Mouse (Mus musculus): ENCODE results near the gene Fmnl2. TPM values are rescaled to one million over a fixed set of nuclear protein-coding genes. Genes with fewer than 3 reads are reported as not detected.

The Fmnl2 gene
- polyA plus RNA-seq, 2 experiments, result 12.6 to 27.2 TPM

DNA sequence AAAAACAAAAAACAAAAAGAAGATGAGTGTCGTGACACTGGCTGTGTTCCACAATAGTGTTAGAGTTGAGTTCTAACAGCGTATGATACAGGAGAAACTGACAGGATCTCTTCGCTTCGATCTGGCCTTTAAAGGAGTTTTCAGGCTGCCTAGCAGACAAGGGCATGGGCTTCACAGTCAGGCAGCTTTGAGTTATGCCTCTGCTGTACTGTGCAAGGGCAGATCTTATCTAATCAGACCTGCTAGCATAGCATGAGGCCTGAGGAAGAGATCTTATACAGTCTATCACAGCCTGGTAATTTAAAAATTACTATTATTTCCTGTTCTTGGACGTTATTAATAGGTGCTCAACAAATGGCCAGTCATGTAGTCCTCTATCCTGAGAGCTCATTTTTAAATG, 86.9 kb downstream of the Fmnl2 start:
- no peaks in the 10 kb centered on the region for H3K9me3 ChIP-seq (ENCODE audit: control insufficient read depth, low read length)
- WGBS, result 84% methylated on average over 5 of the region's 5 CpGs
- no peak overlapping the region for H3K9ac ChIP-seq (ENCODE audit: low read depth, low read length, severe bottlenecking)
- ATAC-seq (ENCODE audit: low FRiP score, low read depth) (no peak), DNase-seq (ENCODE audit: low spot score) (no peak)
- H3K4me3 ChIP-seq (replicated peaks; ENCODE audit: low read length), result no peak overlapping the region
- H3K4me1 ChIP-seq (ENCODE audit: control insufficient read depth, insufficient read depth, low read length), result peaks cover 24% of the 10 kb centered on the region
- H3K36me3 ChIP-seq (ENCODE audit: control insufficient read depth, insufficient read depth, low read length), result no peaks in the 10 kb centered on the region
- no peaks in the 10 kb centered on the region for H3K27me3 ChIP-seq (ENCODE audit: control insufficient read depth, insufficient read depth, low read length)
- no peak for TF ChIP-seq POLR2A (IDR thresholded peaks at IDR 0.05; ENCODE audit: borderline replicate concordance, extremely low read depth, insufficient read depth, insufficient read length)
- no peak overlapping the region for H3K27ac ChIP-seq (replicated peaks; ENCODE audit: low read depth, low read length)
- no peak overlapping the region for H3K4me2 ChIP-seq (replicated peaks; ENCODE audit: low read depth, low read length, severe bottlenecking)

DNA sequence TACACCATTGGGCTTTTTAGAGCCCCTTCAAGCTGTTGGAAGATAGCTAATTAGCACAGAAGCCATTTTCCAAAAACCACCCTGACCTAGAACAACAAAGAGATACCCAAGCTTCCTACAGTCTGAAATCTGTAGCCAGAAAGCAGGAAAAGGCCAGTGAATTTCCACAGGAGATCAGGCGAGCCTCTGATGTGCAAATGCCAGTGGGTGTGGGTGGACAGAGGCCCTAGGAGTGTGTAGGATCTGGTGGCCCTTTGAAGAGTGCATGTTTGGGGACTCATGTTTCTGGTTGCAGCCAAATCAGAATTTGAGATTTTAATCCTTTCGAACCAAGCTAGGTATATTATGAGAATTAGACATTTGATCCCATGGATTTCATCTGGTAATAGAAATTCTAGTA, 88.4 kb downstream of the Fmnl2 start:
- no peaks in the 10 kb centered on the region for H3K27me3 ChIP-seq (ENCODE audit: control insufficient read depth, insufficient read depth, low read length)
- H3K36me3 ChIP-seq (ENCODE audit: control insufficient read depth, insufficient read depth, low read length), result no peaks in the 10 kb centered on the region
- H3K9me3 ChIP-seq (ENCODE audit: control insufficient read depth, low read length), result no peaks in the 10 kb centered on the region
- H3K4me3 ChIP-seq (replicated peaks; ENCODE audit: low read length), result no peak overlapping the region
- H3K4me2 ChIP-seq (replicated peaks; ENCODE audit: low read depth, low read length, severe bottlenecking), result no peak overlapping the region
- ATAC-seq (ENCODE audit: low FRiP score, low read depth), result no peak
- H3K27ac ChIP-seq (replicated peaks; ENCODE audit: low read depth, low read length), result no peak overlapping the region
- TF ChIP-seq POLR2A (IDR thresholded peaks at IDR 0.05; ENCODE audit: borderline replicate concordance, extremely low read depth, insufficient read depth, insufficient read length), result no peak
- no peak for DNase-seq (ENCODE audit: low spot score)
- peaks cover 32% of the 10 kb centered on the region for H3K4me1 ChIP-seq (ENCODE audit: control insufficient read depth, insufficient read depth, low read length)
- H3K9ac ChIP-seq (ENCODE audit: low read depth, low read length, severe bottlenecking), result no peak overlapping the region
- WGBS, result 48% methylated on average over 2 of the region's 2 CpGs

DNA sequence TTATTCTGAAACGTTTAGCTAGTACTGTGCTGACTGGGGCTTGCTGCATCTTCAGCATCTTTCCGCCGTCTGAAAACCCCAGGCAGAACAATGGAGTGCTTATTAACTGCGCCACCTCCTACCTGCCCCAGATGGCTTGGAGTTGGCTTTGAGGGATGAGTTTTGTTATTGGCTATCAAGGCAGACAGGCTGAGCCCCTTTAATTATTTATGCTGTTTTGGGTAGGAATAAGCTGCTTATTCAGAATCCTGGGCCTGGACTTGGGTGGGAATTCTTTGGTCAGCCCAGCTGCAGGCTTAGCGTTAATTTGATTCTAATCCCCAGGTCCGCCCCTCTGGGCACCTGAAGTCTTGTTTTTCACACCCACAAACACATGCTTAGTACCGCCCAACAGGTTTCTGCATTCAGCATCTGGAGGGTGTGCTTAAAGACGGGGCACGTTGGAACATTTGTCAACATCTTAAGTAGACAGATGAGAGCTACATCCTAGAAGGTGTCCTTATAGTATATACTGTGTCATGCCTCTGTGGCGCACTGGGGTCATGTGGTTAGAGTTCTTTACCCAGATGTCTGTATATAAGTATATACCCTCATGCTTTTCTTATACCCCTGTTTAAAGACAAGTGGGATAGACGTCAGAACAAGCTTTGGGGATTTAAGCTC, 89.0 kb downstream of the Fmnl2 start:
- DNase-seq (ENCODE audit: low spot score) (no peak), ATAC-seq (ENCODE audit: low FRiP score, low read depth) (no peak)

DNA sequence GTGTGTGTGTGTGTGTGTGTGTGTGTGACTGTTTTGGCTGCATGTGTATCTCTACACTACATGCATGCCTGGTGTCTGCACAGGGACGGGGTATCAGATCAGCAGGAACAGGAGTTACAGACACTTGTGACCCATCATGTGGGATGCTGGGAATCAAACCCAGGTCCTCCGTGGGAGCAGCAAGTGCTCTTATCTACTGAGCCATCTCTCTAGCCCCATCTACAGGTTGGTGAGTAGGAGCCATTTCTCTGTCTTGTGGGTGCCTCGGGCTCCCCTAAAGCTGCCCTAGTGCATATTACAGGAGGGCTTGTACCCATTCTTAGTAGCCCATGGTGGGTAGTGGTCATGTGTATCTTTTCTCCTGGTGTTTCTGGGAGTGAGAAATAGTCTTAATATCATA, 90.7 kb downstream of the Fmnl2 start:
- 94% methylated on average over 3 of the region's 3 CpGs for WGBS
- Histone ChIP-seq H3K9me3 (ENCODE audit: control insufficient read depth, low read length) (no peaks in the 10 kb centered on the region), H3K36me3 (ENCODE audit: control insufficient read depth, insufficient read depth, low read length) (no peaks in the 10 kb centered on the region)

More for the DNA sequence above, 89.0 kb downstream of the Fmnl2 start:
- H3K9ac ChIP-seq (ENCODE audit: low read depth, low read length, severe bottlenecking), result no peak overlapping the region
- H3K4me1 ChIP-seq (ENCODE audit: control insufficient read depth, insufficient read depth, low read length), result peaks cover 32% of the 10 kb centered on the region
- no peak for TF ChIP-seq POLR2A (IDR thresholded peaks at IDR 0.05; ENCODE audit: borderline replicate concordance, extremely low read depth, insufficient read depth, insufficient read length)
- no peaks in the 10 kb centered on the region for H3K9me3 ChIP-seq (ENCODE audit: control insufficient read depth, low read length)
- WGBS, result 45% methylated on average over 11 of the region's 11 CpGs
- no peaks in the 10 kb centered on the region for H3K27me3 ChIP-seq (ENCODE audit: control insufficient read depth, insufficient read depth, low read length)
- H3K4me3 ChIP-seq (replicated peaks; ENCODE audit: low read length), result no peak overlapping the region
- H3K36me3 ChIP-seq (ENCODE audit: control insufficient read depth, insufficient read depth, low read length), result no peaks in the 10 kb centered on the region
- no peak overlapping the region for H3K27ac ChIP-seq (replicated peaks; ENCODE audit: low read depth, low read length)
- H3K4me2 ChIP-seq (replicated peaks; ENCODE audit: low read depth, low read length, severe bottlenecking), result no peak overlapping the region

DNA sequence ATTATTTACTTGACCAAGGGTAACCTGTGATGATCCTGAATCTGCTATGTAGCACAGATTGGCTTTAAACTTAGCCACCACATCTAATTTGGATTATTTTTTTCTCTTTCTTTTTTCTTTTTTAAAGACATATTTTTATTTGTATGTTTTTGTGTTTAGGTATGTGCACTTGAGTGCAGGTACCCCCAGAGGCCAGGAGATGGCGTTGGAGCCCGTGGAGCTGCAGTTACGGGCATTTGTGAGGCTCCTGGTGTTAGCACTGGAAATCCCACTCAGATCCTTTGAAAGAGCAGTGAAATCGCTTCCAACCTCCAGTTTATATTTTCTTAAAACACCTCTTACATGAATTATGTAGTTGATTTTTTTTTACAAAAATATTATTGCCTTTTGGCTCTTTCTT, 91.9 kb downstream of the Fmnl2 start:
- Histone ChIP-seq H3K4me1 (ENCODE audit: control insufficient read depth, insufficient read depth, low read length) (peaks cover 35% of the 10 kb centered on the region), H3K9me3 (ENCODE audit: control insufficient read depth, low read length) (no peaks in the 10 kb centered on the region), H3K27me3 (ENCODE audit: control insufficient read depth, insufficient read depth, low read length) (no peaks in the 10 kb centered on the region), H3K36me3 (ENCODE audit: control insufficient read depth, insufficient read depth, low read length) (no peaks in the 10 kb centered on the region), H3K4me3 (replicated peaks; ENCODE audit: low read length) (no peak overlapping the region), H3K4me2 (replicated peaks; ENCODE audit: low read depth, low read length, severe bottlenecking) (no peak overlapping the region), H3K9ac (ENCODE audit: low read depth, low read length, severe bottlenecking) (no peak overlapping the region), H3K27ac (replicated peaks; ENCODE audit: low read depth, low read length) (no peak overlapping the region)
- no peak for TF ChIP-seq POLR2A (IDR thresholded peaks at IDR 0.05; ENCODE audit: borderline replicate concordance, extremely low read depth, insufficient read depth, insufficient read length)
- WGBS, result 80% methylated on average over 4 of the region's 4 CpGs
- ATAC-seq (ENCODE audit: low FRiP score, low read depth), result no peak
- no peak for DNase-seq (ENCODE audit: low spot score)

More for the DNA sequence above, 90.7 kb downstream of the Fmnl2 start:
- H3K27ac ChIP-seq (replicated peaks; ENCODE audit: low read depth, low read length), result no peak overlapping the region
- H3K4me3 ChIP-seq (replicated peaks; ENCODE audit: low read length), result no peak overlapping the region
- peaks cover 35% of the 10 kb centered on the region for H3K4me1 ChIP-seq (ENCODE audit: control insufficient read depth, insufficient read depth, low read length)
- no peak for DNase-seq (ENCODE audit: low spot score)
- no peak for ATAC-seq (ENCODE audit: low FRiP score, low read depth)
- H3K4me2 ChIP-seq (replicated peaks; ENCODE audit: low read depth, low read length, severe bottlenecking), result no peak overlapping the region
- no peak for TF ChIP-seq POLR2A (IDR thresholded peaks at IDR 0.05; ENCODE audit: borderline replicate concordance, extremely low read depth, insufficient read depth, insufficient read length)
- H3K27me3 ChIP-seq (ENCODE audit: control insufficient read depth, insufficient read depth, low read length), result no peaks in the 10 kb centered on the region
- no peak overlapping the region for H3K9ac ChIP-seq (ENCODE audit: low read depth, low read length, severe bottlenecking)

All from limb, embryonic 14.5 days (tissue).